Mouse (Mus musculus) macrophage (primary cell): ENCODE data around the gene Ano6. TPM values are rescaled to one million over a fixed set of nuclear protein-coding genes. Genes with fewer than 3 reads are reported as not detected.

Source experiments
- H3K27ac ChIP-seq: fragments of 350-480 bp; formaldehyde crosslinking; 2 replicates; pipeline ENCODE4 v1.9.0; 2021
- H3K36me3 ChIP-seq: fragments of 350-480 bp; formaldehyde crosslinking; 2 replicates; pipeline ENCODE4 v1.9.0; 2021; ENCODE audit errors: inconsistent target
- H3K4me3 ChIP-seq: fragments of 350-480 bp; formaldehyde crosslinking; 2 replicates; pipeline ENCODE4 v1.9.0; 2021; ENCODE audit errors: inconsistent target
- H3K79me2 ChIP-seq: fragments of 350-480 bp; formaldehyde crosslinking; 2 replicates; pipeline ENCODE4 v1.9.0; 2021; ENCODE audit errors: inconsistent target
- WGBS: methylation state at CpG from one replicate; pipeline ENCODE4 v1.1.7; 2026; ENCODE audit warnings: inconsistent platforms; ENCODE audit not compliant: missing documents; 5-methylcytosine and 5-hydroxymethylcytosine counted together
- polyA plus RNA-seq: library from polyadenylated mRNA; stranded (reverse); fragments of 250-400 nt; gene quantifications from 3 replicates; pipeline ENCODE4 v1.2.4, GENCODE M21; 2018; ENCODE audit warnings: inconsistent platforms

Gene Ano6
- polyA plus RNA-seq, 1 experiment from 2014 or later: 124 TPM

- Histone ChIP-seq H3K4me3 (no peak overlapping the region), H3K79me2 (peaks cover 92% of the 10 kb centered on the region), H3K27ac (peak overlapping the region; percentile 60), H3K36me3 (no peaks in the 10 kb centered on the region)
- 29% methylated on average over 9 of the region's 9 CpGs for WGBS
These were observed 6.7 kb downstream of the Ano6 start for GRCm38 (mm10) chr15:95797144-95797983.

GRCm38 (mm10) chr15:95798266-95798665 lies 7.6 kb downstream of the Ano6 start:
- 92% methylated on average over 7 of the region's 7 CpGs for WGBS
- no peak overlapping the region for H3K27ac ChIP-seq
- no peaks in the 10 kb centered on the region for H3K36me3 ChIP-seq
- peaks cover 92% of the 10 kb centered on the region for H3K79me2 ChIP-seq
- no peak overlapping the region for H3K4me3 ChIP-seq

GRCm38 (mm10) chr15:95799632-95800031 lies 9.0 kb downstream of the Ano6 start:
- Histone ChIP-seq H3K27ac (0 out of 2 replicates have a peak overlapping the region, but pooled peaks have one; percentile 7), H3K36me3 (no peaks in the 10 kb centered on the region), H3K4me3 (no peak overlapping the region), H3K79me2 (peaks cover 92% of the 10 kb centered on the region)
- WGBS: 69% methylated on average over 5 of the region's 5 CpGs

GRCm38 (mm10) chr15:95800051-95800450 lies 9.4 kb downstream of the Ano6 start:
- no peak overlapping the region for H3K4me3 ChIP-seq
- no peak overlapping the region for H3K27ac ChIP-seq
- peaks cover 92% of the 10 kb centered on the region for H3K79me2 ChIP-seq
- H3K36me3 ChIP-seq: no peaks in the 10 kb centered on the region

DNA sequence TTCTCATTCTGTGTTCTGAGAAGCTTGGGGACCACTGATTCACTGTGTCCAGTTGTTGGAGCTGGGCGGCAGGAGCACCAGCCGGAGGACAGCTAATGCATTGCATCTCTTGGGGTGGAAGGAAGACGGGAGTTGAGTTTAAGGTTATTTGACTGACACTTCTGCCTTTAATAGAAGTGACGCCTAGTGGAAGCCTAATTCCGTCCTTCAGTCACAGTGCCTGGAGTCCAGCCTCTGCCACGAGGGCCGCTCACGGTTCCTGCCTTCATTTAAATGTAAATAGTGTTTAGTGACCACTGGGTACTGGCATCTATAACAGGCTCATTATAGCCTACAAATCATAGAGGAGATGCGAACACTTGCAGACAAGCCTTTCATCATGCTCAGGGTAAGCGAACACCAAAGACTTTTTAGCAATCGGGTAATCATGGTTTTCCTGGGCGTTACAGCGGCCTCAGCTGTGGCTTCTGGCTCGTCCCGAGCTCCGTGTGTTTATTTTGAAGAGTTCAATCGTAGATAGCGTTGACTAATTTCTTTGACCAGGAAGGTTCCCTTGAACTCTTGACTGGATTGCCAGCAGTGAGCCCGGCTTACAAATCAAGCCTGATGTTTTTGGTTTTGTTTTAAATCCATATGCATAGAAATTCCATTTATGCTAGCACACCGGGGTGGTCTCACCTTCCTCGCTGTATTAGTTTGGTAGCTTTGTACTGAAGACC lies 10.8 kb downstream of the Ano6 start:
- no peak overlapping the region for H3K4me3 ChIP-seq
- H3K79me2 ChIP-seq: peaks cover 92% of the 10 kb centered on the region
- no peak overlapping the region for H3K27ac ChIP-seq
- H3K36me3 ChIP-seq: no peaks in the 10 kb centered on the region
- 95% methylated on average over 19 of the region's 21 CpGs for WGBS

DNA sequence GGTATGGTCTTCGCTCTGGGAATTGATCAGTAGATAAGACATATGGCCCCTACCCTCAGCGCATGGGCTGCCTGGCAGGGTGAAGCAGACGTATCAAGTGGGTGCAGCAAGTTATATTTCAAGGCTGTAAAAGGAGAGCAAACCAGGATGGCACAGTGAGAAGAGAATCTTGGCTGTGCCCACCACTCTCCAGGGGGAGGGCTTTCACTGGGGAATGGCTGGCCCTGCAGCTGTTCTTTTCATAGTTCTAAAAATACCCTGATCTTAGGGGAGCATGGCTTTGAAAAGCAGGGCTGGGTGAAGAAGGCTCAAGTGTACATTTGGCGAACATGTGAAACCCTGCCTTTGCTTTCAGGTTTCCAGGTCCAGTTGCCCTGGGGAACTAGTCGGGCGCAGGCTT lies 11.5 kb downstream of the Ano6 start:
- 93% methylated on average over 6 of the region's 6 CpGs for WGBS
- H3K27ac ChIP-seq: no peak overlapping the region
- H3K36me3 ChIP-seq: no peaks in the 10 kb centered on the region
- H3K79me2 ChIP-seq: peaks cover 96% of the 10 kb centered on the region
- no peak overlapping the region for H3K4me3 ChIP-seq

DNA sequence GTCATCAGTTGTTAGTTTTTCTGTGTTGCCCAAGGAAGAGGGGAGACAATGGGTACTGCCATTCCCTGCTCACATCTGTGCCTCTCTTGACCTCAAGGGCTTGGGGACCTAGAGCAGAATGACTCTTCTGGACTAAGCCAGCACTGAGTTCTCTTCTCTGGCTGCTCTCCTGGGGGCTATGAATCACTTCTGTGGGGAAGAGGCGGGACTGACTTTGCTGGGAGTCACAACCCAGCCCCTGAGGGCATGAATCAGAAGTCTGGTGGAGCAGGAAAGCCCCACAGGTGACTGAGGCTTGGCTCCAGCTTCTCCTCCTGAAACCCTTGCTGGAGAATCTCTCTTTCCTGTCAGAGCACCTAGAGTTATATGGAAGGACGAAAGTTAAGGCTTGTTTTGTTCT lies 12.1 kb downstream of the Ano6 start:
- Histone ChIP-seq H3K4me3 (no peak overlapping the region), H3K36me3 (no peaks in the 10 kb centered on the region), H3K27ac (peak overlapping the region; percentile 93; the same call in 1 of the 2 replicates), H3K79me2 (peaks cover 97% of the 10 kb centered on the region)
- WGBS: 66% methylated on average over 2 of the region's 2 CpGs

DNA sequence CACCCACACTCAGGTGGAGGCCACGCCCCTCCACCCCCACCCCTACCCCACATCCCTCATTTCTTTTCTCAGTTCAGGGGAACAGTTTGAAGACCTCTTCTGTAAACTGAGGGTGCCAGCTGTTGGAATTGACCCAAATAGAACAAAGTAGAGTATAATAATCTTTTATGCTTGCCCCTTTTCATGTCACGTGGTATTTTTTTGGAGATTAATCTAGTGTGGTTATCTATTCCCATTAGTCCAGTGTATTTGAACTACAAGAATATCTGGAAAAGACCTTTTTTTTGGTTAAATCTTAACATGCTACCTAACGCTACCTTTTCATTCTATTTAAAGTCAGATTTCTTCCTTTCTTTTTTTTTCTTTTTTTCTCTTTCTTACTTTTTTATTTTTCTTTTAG lies 12.8 kb downstream of the Ano6 start:
- peaks cover 95% of the 10 kb centered on the region for H3K79me2 ChIP-seq
- 88% methylated on average over 3 of the region's 3 CpGs for WGBS
- H3K4me3 ChIP-seq: peak overlapping the region; percentile 10; the same call in 1 of the 2 replicates
- peak overlapping the region; percentile 93 for H3K27ac ChIP-seq
- H3K36me3 ChIP-seq: no peaks in the 10 kb centered on the region

DNA sequence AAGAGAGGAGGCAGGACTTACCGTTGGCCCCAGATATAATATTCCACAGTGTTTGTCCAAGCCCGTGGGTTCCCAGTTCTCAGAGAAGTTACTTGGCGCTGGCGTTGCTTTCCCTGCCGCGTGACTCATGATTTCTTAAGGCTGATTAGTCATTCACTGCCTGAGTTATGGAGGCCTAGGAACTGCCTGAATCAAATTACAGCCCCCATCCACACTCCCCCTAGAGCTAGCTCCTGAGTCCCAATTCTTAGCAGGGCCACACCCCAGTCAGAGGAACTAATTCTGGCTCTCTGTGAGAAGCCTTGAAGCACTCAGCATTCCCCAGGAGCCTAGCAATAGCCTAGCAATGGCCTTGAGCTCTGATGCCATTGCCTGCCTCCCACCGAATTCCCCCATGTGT lies 13.6 kb downstream of the Ano6 start:
- WGBS: 27% methylated on average over 7 of the region's 7 CpGs
- Histone ChIP-seq H3K27ac (peak overlapping the region; percentile 93), H3K4me3 (peak overlapping the region; percentile 10), H3K79me2 (peaks cover 95% of the 10 kb centered on the region), H3K36me3 (no peaks in the 10 kb centered on the region)

GRCm38 (mm10) chr15:95805022-95805471 lies 14.4 kb downstream of the Ano6 start:
- 52% methylated on average over 5 of the region's 5 CpGs for WGBS
- Histone ChIP-seq H3K79me2 (peaks cover 95% of the 10 kb centered on the region), H3K36me3 (no peaks in the 10 kb centered on the region), H3K4me3 (no peak overlapping the region), H3K27ac (peak overlapping the region; percentile 93)

- Histone ChIP-seq H3K4me3 (no peak overlapping the region), H3K27ac (peak overlapping the region; percentile 60), H3K79me2 (peaks cover 95% of the 10 kb centered on the region), H3K36me3 (peaks cover 9% of the 10 kb centered on the region; the same call in 1 of the 2 replicates)
- WGBS: 5% methylated on average over 3 of the region's 3 CpGs
These were observed 17.3 kb downstream of the Ano6 start for GRCm38 (mm10) chr15:95807908-95808307.

- no peak overlapping the region for H3K4me3 ChIP-seq
- WGBS: 90% methylated on average over 4 of the region's 4 CpGs
- no peak overlapping the region for H3K27ac ChIP-seq
- H3K79me2 ChIP-seq: peaks cover 95% of the 10 kb centered on the region
- H3K36me3 ChIP-seq: peaks cover 9% of the 10 kb centered on the region; the same call in 1 of the 2 replicates
These were observed 19.7 kb downstream of the Ano6 start for GRCm38 (mm10) chr15:95810357-95810761.

GRCm38 (mm10) chr15:95812821-95813571 lies 22.4 kb downstream of the Ano6 start:
- peaks cover 100% of the 10 kb centered on the region for H3K79me2 ChIP-seq
- 93% methylated on average over 8 of the region's 8 CpGs for WGBS
- H3K27ac ChIP-seq: no peak overlapping the region
- H3K36me3 ChIP-seq: peaks cover 9% of the 10 kb centered on the region; the same call in 1 of the 2 replicates
- H3K4me3 ChIP-seq: no peak overlapping the region

DNA sequence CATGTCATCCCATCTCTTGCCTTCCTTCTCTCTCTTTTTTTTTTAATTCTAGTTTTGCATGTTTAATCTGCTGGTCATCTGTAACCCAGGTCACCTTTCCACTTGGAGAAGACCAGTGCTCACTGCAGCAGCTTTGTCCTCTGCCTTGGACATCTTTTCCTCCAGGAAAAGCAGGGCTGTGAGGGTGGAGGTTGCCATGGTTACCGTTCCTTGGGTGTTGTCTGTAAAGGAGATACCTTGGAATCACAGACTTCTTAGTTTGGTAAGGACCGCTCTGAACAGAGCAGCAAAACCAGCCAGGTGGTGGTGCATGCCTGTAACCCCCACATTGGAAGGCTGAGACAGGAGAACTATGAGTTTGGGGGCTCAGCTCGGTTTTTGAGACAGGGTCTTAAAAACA lies 26.9 kb downstream of the Ano6 start:
- no peak overlapping the region for H3K4me3 ChIP-seq
- H3K36me3 ChIP-seq: no peaks in the 10 kb centered on the region
- H3K27ac ChIP-seq: no peak overlapping the region
- peaks cover 90% of the 10 kb centered on the region for H3K79me2 ChIP-seq
- 100% methylated on average over 3 of the region's 3 CpGs for WGBS
